In the genomic region with DNA sequence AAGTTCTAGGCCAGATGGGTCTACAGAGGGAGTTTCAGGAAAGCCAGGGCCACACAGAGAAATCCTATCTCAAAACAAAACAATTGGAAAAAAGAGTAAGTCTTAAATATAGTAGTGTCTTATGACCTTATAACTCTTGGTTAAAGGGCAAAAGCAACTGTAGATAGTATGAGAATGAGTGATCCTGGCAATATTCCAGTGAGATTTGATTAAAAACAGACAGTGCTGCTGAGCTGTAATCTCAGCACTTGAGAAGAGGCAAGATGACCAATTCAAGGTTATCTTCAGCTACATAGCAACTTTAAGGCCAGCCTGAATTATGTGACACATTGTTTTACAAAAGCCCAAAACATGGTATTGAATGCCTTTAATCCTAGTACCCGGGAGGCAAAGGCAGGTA, we compare ENCODE assay signal across 25 mouse cellular contexts. TPM values are rescaled to one million over a fixed set of nuclear protein-coding genes. Genes with fewer than 3 reads are reported as not detected.
A peak's percentile ranks its signal among the peaks of the same experiment; 100 is the strongest.
DNase-seq lines count a peak whose midpoint lies in the region; ATAC-seq and TF ChIP-seq lines count a peak whose summit lies in the region.
"Had no signal": no experiment of that assay in that cellular context is flagged by ENCODE, and none has a peak within 500 bp of the region (broad histone marks: within the 10 kb centered on the region; RNA-seq: fewer than 3 reads in every experiment).

No protein-coding gene starts in this region.

- no peaks in the 10 kb centered on the region for H3K79me2 ChIP-seq in heart, adult 2 months (replicated peaks; ENCODE audit: control insufficient read depth, insufficient read depth, low read length)

- 39% methylated on average over 1 of the region's 1 CpGs for WGBS in heart, adult 2 months
- 36% methylated on average over 1 of the region's 1 CpGs for WGBS in heart, embryonic 13.5 days
- 35% methylated on average over 1 of the region's 1 CpGs for WGBS in heart, embryonic 16.5 days

- no peak for ATAC-seq in heart, embryonic 13.5 days (ENCODE audit: extremely low read depth, insufficient number of reproducible peaks, low FRiP score, low TSS enrichment)
- ATAC-seq in heart, embryonic 16.5 days (replicated peaks; ENCODE audit: extremely low read depth, insufficient read depth, low FRiP score), result no peak
- ATAC-seq: activated CD4-positive, CD25-positive, alpha-beta regulatory T cell, adult 4 months; CD4-positive, CD25-positive, alpha-beta regulatory T cell, adult 4 months; forebrain, embryonic 13.5 days; forebrain, postnatal 0 days; intestine, embryonic 16.5 days; Patski had no signal

- intact Hi-C loops in heart, adult 2 months (cut with DNase I), result no loop called here
- intact Hi-C loops in heart, postnatal 10 days (cut with DNase I), result no loop called here
- intact Hi-C loops in heart, postnatal 36 days (cut with DNase I), result no loop called here

- peaks cover 2% of the 10 kb centered on the region; the same call in 1 of the 2 replicates for H3K36me3 ChIP-seq in heart, adult 2 months (ENCODE audit: control insufficient read depth, insufficient read depth, low read length)
- no peaks in the 10 kb centered on the region for H3K36me3 ChIP-seq in heart, embryonic 13.5 days
- H3K36me3 ChIP-seq in heart, embryonic 16.5 days (ENCODE audit: control insufficient read depth, insufficient read depth), result no peaks in the 10 kb centered on the region
- H3K36me3 ChIP-seq: embryonic facial prominence, embryonic 10.5 days; hindbrain, embryonic 15.5 days; kidney, embryonic 15.5 days had no signal

- TF ChIP-seq CTCF in heart, adult 2 months (IDR thresholded peaks at IDR 0.05), result no peak

- H3K4me3 ChIP-seq in heart, adult 2 months, result no peak overlapping the region
- no peak overlapping the region for H3K4me3 ChIP-seq in heart, embryonic 13.5 days
- H3K4me3 ChIP-seq in heart, embryonic 16.5 days (ENCODE audit: low read length), result no peak overlapping the region
- H3K4me3 ChIP-seq: embryonic facial prominence, embryonic 10.5 days; forebrain, embryonic 13.5 days; hindbrain, embryonic 15.5 days; kidney, embryonic 15.5 days had no signal

- no peaks in the 10 kb centered on the region for H3K9me3 ChIP-seq in heart, embryonic 13.5 days
- H3K9me3 ChIP-seq in heart, embryonic 16.5 days (replicated peaks; ENCODE audit: control insufficient read depth, low read length), result no peaks in the 10 kb centered on the region
- H3K9me3 ChIP-seq: embryonic facial prominence, embryonic 10.5 days; forebrain, embryonic 13.5 days; G1E; hindbrain, embryonic 15.5 days; kidney, embryonic 15.5 days had no signal

- TF ChIP-seq EP300 in heart, adult 2 months (IDR thresholded peaks at IDR 0.05; ENCODE audit: insufficient read depth, low read depth, low read length), result no peak

- H3K27me3 ChIP-seq in heart, adult 2 months (ENCODE audit: control insufficient read depth, insufficient read depth, low read length), result no peaks in the 10 kb centered on the region
- H3K27me3 ChIP-seq in heart, embryonic 13.5 days (replicated peaks), result no peaks in the 10 kb centered on the region
- H3K27me3 ChIP-seq in heart, embryonic 16.5 days (ENCODE audit: control insufficient read depth, insufficient read depth, low read length), result no peaks in the 10 kb centered on the region
- H3K27me3 ChIP-seq: forebrain, embryonic 13.5 days; hindbrain, embryonic 15.5 days; kidney, embryonic 15.5 days; Patski had no signal

- no peak overlapping the region for H3K4me2 ChIP-seq in heart, embryonic 13.5 days
- H3K4me2 ChIP-seq in heart, embryonic 16.5 days (ENCODE audit: low read depth, low read length), result no peak overlapping the region
- H3K4me2 ChIP-seq: forebrain, embryonic 13.5 days; hindbrain, embryonic 15.5 days; kidney, embryonic 15.5 days had no signal

- peaks cover 2% of the 10 kb centered on the region; the same call in 1 of the 2 replicates for H3K4me1 ChIP-seq in heart, adult 2 months (ENCODE audit: control insufficient read depth, insufficient read depth, low read length)
- peaks cover 18% of the 10 kb centered on the region for H3K4me1 ChIP-seq in heart, embryonic 13.5 days
- peaks cover 8% of the 10 kb centered on the region for H3K4me1 ChIP-seq in heart, embryonic 16.5 days (ENCODE audit: control insufficient read depth, insufficient read depth, low read length)

- H3K27ac ChIP-seq in heart, adult 2 months, result peak overlapping the region; percentile 21
- peak overlapping the region; percentile 80 for H3K27ac ChIP-seq in heart, embryonic 13.5 days (replicated peaks)
- H3K27ac ChIP-seq in heart, embryonic 16.5 days (ENCODE audit: low read length), result peak overlapping the region; percentile 72
- H3K27ac ChIP-seq: embryonic facial prominence, embryonic 10.5 days; forebrain, embryonic 13.5 days; hindbrain, embryonic 15.5 days; kidney, embryonic 15.5 days had no signal

- no peak overlapping the region for H3K9ac ChIP-seq in heart, adult 2 months (ENCODE audit: low read depth, low read length)
- H3K9ac ChIP-seq in heart, embryonic 13.5 days, result 0 out of 2 replicates have a peak overlapping the region, but pooled peaks have one; percentile 19
- no peak overlapping the region for H3K9ac ChIP-seq in heart, embryonic 16.5 days (ENCODE audit: low read length)
- H3K9ac ChIP-seq: forebrain, embryonic 13.5 days; forebrain, postnatal 0 days; hindbrain, embryonic 15.5 days; kidney, embryonic 15.5 days had no signal

- no peak for TF ChIP-seq POLR2A in heart, adult 2 months (IDR thresholded peaks at IDR 0.05; ENCODE audit: insufficient read depth, low read depth, low read length)

- no peak for DNase-seq in heart, adult 2 months
- no peak for DNase-seq in heart, postnatal 10 days
- no peak for DNase-seq in heart, postnatal 36 days
- DNase-seq in NIH3T3 (ENCODE audit: low read depth), result peak; percentile 77
- no peak for DNase-seq in lung, postnatal 10 days
- no peak for DNase-seq in embryo, embryonic 10 days (ENCODE audit: low spot score)
- DNase-seq: adrenal gland, adult 8-10 months; B cell, adult 2 months; cerebellum, adult 11 months; cerebellum, adult 9-11 months; cerebellum, postnatal 36 days; forebrain, postnatal 0 days; gastrocnemius, postnatal 14 days; kidney, adult 2 months had no signal

RNA-seq across cellular contexts. Expression of gene Luc7l2, which starts 3.4 kb away (rescaled TPM):
- 10 to 100 TPM; 91.7 to 99.9 TPM for total RNA-seq in heart, adult 2 months (2021)
- 28.1 and 45.7 TPM in 2 replicates for polyA plus RNA-seq in heart, adult 2 months (2012; rRNA removed)
- 100 to 1,000 TPM; 125 to 128 TPM for total RNA-seq in heart, postnatal 10 days (2021)
- 26.0 and 27.3 TPM in 2 replicates for polyA plus RNA-seq in heart, embryonic 13.5 days (2015; fragmentation: Nextera tagmentation; extraction: Ambion mirVana)
- 100 to 1,000 TPM in 1 of 2 experiments, 10 to 100 TPM in 1; 93.7 to 102 TPM for total RNA-seq in heart, postnatal 36 days (2021)
- 28.3 and 31.9 TPM in 2 replicates for polyA plus RNA-seq in heart, embryonic 16.5 days (2015; fragmentation: Nextera tagmentation; extraction: Ambion mirVana)

RNA-seq across cellular contexts. Expression of gene Fmc1, which starts 14.4 kb away (rescaled TPM):
- total RNA-seq in heart, adult 2 months (2021), result 100 to 1,000 TPM; 221 to 266 TPM
- 415 and 493 TPM in 2 replicates for polyA plus RNA-seq in heart, adult 2 months (2012; rRNA removed)
- total RNA-seq in heart, postnatal 10 days (2021), result 100 to 1,000 TPM; 217 to 225 TPM
- polyA plus RNA-seq in heart, embryonic 13.5 days (2015; fragmentation: Nextera tagmentation; extraction: Ambion mirVana), result 192 and 255 TPM in 2 replicates
- total RNA-seq in heart, postnatal 36 days (2021), result 100 to 1,000 TPM; 253 to 256 TPM
- 276 and 293 TPM in 2 replicates for polyA plus RNA-seq in heart, embryonic 16.5 days (2015; fragmentation: Nextera tagmentation; extraction: Ambion mirVana)

Comparison
In these comparisons a context has a peak if more than half of its experiments do, and no peak if none do; other contexts are left out.
1. H3K27ac ChIP-seq: peak in every context shown above with its lines; median percentile 80 in heart, embryonic 13.5 days; 72 in heart, embryonic 16.5 days; 21 in heart, adult 2 months.